Mouse (Mus musculus): ENCODE measurements around the gene Abraxas1.

Gene Abraxas1

GRCm38 (mm10) chr5:100821375-100821774, 610 bp upstream of the Abraxas1 start:
- no peak for DNase-seq

- DNase-seq, result peak in 1 of 2 experiments; percentile 9
Measured at GRCm38 (mm10) chr5:100819568-100820480, 941 bp downstream of the Abraxas1 start.

GRCm38 (mm10) chr5:100818341-100818740, 2.4 kb downstream of the Abraxas1 start:
- DNase-seq, result no peak

GRCm38 (mm10) chr5:100798165-100798860, 22.5 kb downstream of the Abraxas1 start, which contains the start of the genes Helq and Mrps18c:
Gene Helq (minus strand): TSS chr5:100798598.
Gene Mrps18c (plus strand): TSS chr5:100798627.
- DNase-seq, result peak; percentile 91 to 92

GRCm38 (mm10) chr5:100794084-100794483, 26.7 kb downstream of the Abraxas1 start:
- DNase-seq, result no peak

GRCm38 (mm10) chr5:100792261-100792660, 28.5 kb downstream of the Abraxas1 start:
- DNase-seq, result no peak

GRCm38 (mm10) chr5:100787527-100787926, 33.2 kb downstream of the Abraxas1 start:
- no peak for DNase-seq

GRCm38 (mm10) chr5:100779002-100779401, 41.8 kb downstream of the Abraxas1 start:
- DNase-seq, result no peak

- DNase-seq, result no peak
Measured at GRCm38 (mm10) chr5:100776900-100777299, 43.9 kb downstream of the Abraxas1 start.

- DNase-seq, result no peak
Measured at GRCm38 (mm10) chr5:100775778-100776404, 44.9 kb downstream of the Abraxas1 start.

- no peak for DNase-seq
Measured at GRCm38 (mm10) chr5:100771575-100771974, 49.2 kb downstream of the Abraxas1 start.

- DNase-seq, result no peak
Measured at GRCm38 (mm10) chr5:100766026-100766425, 54.7 kb downstream of the Abraxas1 start.

- DNase-seq, result no peak
Measured at GRCm38 (mm10) chr5:100761736-100762135, 59.0 kb downstream of the Abraxas1 start.

- no peak for DNase-seq
Measured at GRCm38 (mm10) chr5:100760049-100760663, 60.6 kb downstream of the Abraxas1 start.

- no peak for DNase-seq
Measured at GRCm38 (mm10) chr5:100758121-100758520, 62.6 kb downstream of the Abraxas1 start.

Measured in kidney, adult 8-10 months (tissue).